In the genomic region with DNA sequence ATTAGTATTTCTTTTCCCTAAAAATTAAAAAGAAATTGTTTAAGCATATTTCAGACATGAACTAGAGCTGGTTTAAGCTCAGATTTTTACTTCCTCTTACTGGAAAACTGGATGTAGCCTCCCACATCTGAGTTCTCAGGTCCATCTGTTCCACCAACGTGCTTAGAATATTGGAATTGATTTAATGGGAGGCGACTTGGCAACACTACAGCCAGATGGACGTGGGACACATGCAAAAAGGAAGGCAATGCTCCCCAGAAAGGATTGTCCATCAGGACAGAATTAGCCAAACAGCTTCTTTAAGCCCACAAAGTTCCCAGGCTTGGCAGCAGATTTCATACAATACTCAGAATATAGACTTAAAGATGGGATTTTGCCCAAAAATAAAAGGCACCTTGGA, we compare ENCODE assay signal across 16 mouse cellular contexts.
DNase-seq lines count a peak whose midpoint lies in the region; ATAC-seq lines count a peak whose summit lies in the region.
"Had no signal": no experiment of that assay in that cellular context is flagged by ENCODE, and none has a peak within 500 bp of the region (broad histone marks: within the 10 kb centered on the region; RNA-seq: fewer than 3 reads in every experiment).

No protein-coding gene starts in this region.

- WGBS in kidney, embryonic 15.5 days = 70% methylated on average over 3 of the region's 3 CpGs

- H3K27me3 ChIP-seq in kidney, embryonic 15.5 days = no peaks in the 10 kb centered on the region
- H3K27me3 ChIP-seq: embryonic facial prominence, embryonic 15.5 days; heart, embryonic 12.5 days; limb, embryonic 12.5 days; stomach, embryonic 15.5 days had no signal

- no peaks in the 10 kb centered on the region for H3K4me1 ChIP-seq in kidney, embryonic 15.5 days
- H3K4me1 ChIP-seq: embryonic facial prominence, embryonic 15.5 days; heart, embryonic 12.5 days; limb, embryonic 12.5 days; midbrain, embryonic 10.5 days; stomach, embryonic 15.5 days had no signal

- H3K9ac ChIP-seq in kidney, embryonic 15.5 days = no peak overlapping the region
- H3K9ac ChIP-seq: embryonic facial prominence, embryonic 15.5 days; heart, embryonic 12.5 days; hindbrain, embryonic 14.5 days; limb, embryonic 12.5 days; lung, embryonic 14.5 days; stomach, embryonic 15.5 days had no signal

- H3K4me3 ChIP-seq in kidney, embryonic 15.5 days (replicated peaks) = no peak overlapping the region
- H3K4me3 ChIP-seq: embryonic facial prominence, embryonic 15.5 days; heart, embryonic 12.5 days; limb, embryonic 12.5 days; midbrain, embryonic 10.5 days; stomach, embryonic 15.5 days had no signal

- ATAC-seq in granulocyte monocyte progenitor cell, adult 5-6 weeks (replicated peaks; ENCODE audit: poor library complexity, severe bottlenecking) = no peak
- ATAC-seq in kidney, embryonic 15.5 days (replicated peaks; ENCODE audit: low FRiP score) = no peak

- no peak overlapping the region for H3K4me2 ChIP-seq in kidney, embryonic 15.5 days
- H3K4me2 ChIP-seq: embryonic facial prominence, embryonic 15.5 days; heart, embryonic 12.5 days; hindbrain, embryonic 14.5 days; limb, embryonic 12.5 days; lung, embryonic 14.5 days; stomach, embryonic 15.5 days had no signal

- H3K36me3 ChIP-seq in kidney, embryonic 15.5 days = no peaks in the 10 kb centered on the region
- H3K36me3 ChIP-seq: embryonic facial prominence, embryonic 15.5 days; heart, embryonic 12.5 days; limb, embryonic 12.5 days; midbrain, embryonic 10.5 days; stomach, embryonic 15.5 days had no signal

- no peak overlapping the region for H3K27ac ChIP-seq in kidney, embryonic 15.5 days
- H3K27ac ChIP-seq: embryonic facial prominence, embryonic 15.5 days; hindbrain, embryonic 14.5 days; limb, embryonic 12.5 days; midbrain, embryonic 10.5 days; stomach, embryonic 15.5 days had no signal

- peak; percentile 16 to 19 for DNase-seq in cerebellum, postnatal 14 days
- DNase-seq in cerebellum, adult 11-12 months = no peak
- peak; percentile 22 to 26 for DNase-seq in frontal cortex, postnatal 14 days (ENCODE audit: low spot score in 2 of 2)
- DNase-seq in left cerebral cortex, adult 11 months (ENCODE audit: low spot score) = peak; percentile 47
- peak; percentile 79 to 88 for DNase-seq in right cerebral cortex, postnatal 10 days (ENCODE audit: low spot score in 2 of 2)
- no peak for DNase-seq in embryo, embryonic 11 days
- DNase-seq: cerebellum, adult 9-11 months; lung, embryonic 14.5 days had no signal

- H3K9me3 ChIP-seq in kidney, embryonic 15.5 days (replicated peaks) = no peaks in the 10 kb centered on the region
- H3K9me3 ChIP-seq: embryonic facial prominence, embryonic 15.5 days; heart, embryonic 12.5 days; limb, embryonic 12.5 days; midbrain, embryonic 10.5 days; stomach, embryonic 15.5 days had no signal

Comparison
In these comparisons a context has a peak if more than half of its experiments do, and no peak if none do; other contexts are left out.
1. DNase-seq: peak in cerebellum, postnatal 14 days (2 of 2), frontal cortex, postnatal 14 days (2 of 2), left cerebral cortex, adult 11 months (single experiment) and right cerebral cortex, postnatal 10 days (2 of 2); none in cerebellum, adult 11-12 months (single experiment) and embryo, embryonic 11 days (single experiment).